Mouse (Mus musculus) brain, embryonic 14.5 days (tissue): ENCODE results near the gene Gbgt1. TPM values are rescaled to one million over a fixed set of nuclear protein-coding genes. Genes with fewer than 3 reads are reported as not detected.

Experiments used
- DNase-seq: peaks from one replicate; pipeline ENCODE4 v3.0.0-alpha.2; 2011; ENCODE audit warnings: low read depth
- CTCF ChIP-seq: fragments of 200-500 bp; IDR thresholded peaks from 2 replicates; pipeline ENCODE4 v1.5.1; 2012; ENCODE audit warnings: inconsistent platforms, mild to moderate bottlenecking, moderate library complexity, borderline replicate concordance; ENCODE audit not compliant: insufficient read depth, insufficient read length; ENCODE audit errors: extremely low read depth
- POLR2A ChIP-seq: fragments of 200-500 bp; IDR thresholded peaks from 2 replicates; pipeline ENCODE4 v1.6.1; 2012; ENCODE audit warnings: mild to moderate bottlenecking, inconsistent platforms, borderline replicate concordance; ENCODE audit not compliant: poor library complexity, insufficient read depth, insufficient read length, severe bottlenecking; ENCODE audit errors: extremely low read depth
- polyA plus RNA-seq: library from polyadenylated mRNA; depleted of rRNA; stranded (reverse); fragments of >200 nt; gene quantifications from 2 replicates; pipeline ENCODE4 v1.2.3, GENCODE M21; 2012; rRNA removed

Gene Gbgt1
- polyA plus RNA-seq, 1 experiment: 1.8 TPM

DNA sequence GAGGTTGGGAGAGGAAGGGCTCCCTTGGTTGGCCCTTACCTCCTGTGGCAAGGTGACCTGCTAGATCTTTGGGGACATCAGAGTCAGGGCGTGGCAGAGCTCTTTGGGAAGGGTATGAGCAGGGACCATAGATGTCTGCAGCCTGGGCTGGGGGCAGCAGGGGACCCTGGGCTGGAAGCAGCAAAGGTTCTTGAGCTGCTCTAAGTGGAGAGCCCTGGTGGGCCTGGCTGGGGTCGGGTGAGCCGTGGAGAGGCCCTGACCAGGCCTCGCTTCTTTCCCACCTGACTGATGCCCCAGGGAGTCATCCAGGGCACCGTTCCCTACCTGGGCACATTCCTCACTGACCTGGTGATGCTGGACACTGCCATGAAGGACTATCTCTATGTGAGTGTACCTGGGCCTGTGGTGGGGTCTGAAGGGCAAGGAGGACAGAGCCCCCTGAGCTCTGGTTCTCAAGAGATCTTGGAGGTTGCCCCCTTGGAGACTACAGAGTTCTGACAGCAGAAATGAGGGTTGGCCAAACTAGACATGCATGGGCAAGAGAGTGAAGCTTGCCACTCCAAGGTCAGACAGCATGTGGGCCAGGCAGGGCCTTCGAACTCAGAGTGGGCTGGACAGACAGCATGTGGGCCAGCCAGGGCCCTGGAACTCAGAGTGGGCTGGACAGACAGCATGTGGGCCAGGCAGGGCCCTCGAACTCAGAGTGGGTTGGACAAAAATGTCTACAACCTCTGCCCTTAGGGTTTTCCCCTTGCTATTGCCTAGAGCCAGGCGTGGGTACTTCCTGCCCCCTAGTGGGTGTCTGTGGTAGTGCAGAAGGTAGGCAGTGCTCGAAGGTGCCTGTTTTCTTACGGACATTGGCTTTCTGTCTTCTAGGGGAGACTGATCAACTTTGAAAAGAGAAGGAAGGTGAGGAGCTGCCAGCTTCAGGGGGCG is 50.8 kb downstream of the Gbgt1 start:
- peak; percentile 82 for DNase-seq
- TF ChIP-seq POLR2A: no peak
- TF ChIP-seq CTCF: peak; percentile 91

- TF ChIP-seq CTCF (no peak), POLR2A (no peak)
- DNase-seq: no peak
Measured at GRCm38 (mm10) chr2:28549157-28549556, 52.5 kb downstream of the Gbgt1 start.

- DNase-seq: no peak
- TF ChIP-seq CTCF (no peak), POLR2A (no peak)
Measured at GRCm38 (mm10) chr2:28552301-28552700, 55.6 kb downstream of the Gbgt1 start.

Other genes with a start within 250 kb of the Gbgt1 start
- 18.9 and 28.3 TPM in 2 replicates for gene Ppp1r26, start 50.1 kb upstream of the Gbgt1 start, polyA plus RNA-seq
- gene 1700007K13Rik, start 30.6 kb upstream of the Gbgt1 start, polyA plus RNA-seq: 1.3 and 2.1 TPM in 2 replicates
- gene Mrps2, start 28.8 kb upstream of the Gbgt1 start, polyA plus RNA-seq: 50.3 and 61.5 TPM in 2 replicates
- gene Gm10134, start 9.2 kb downstream of the Gbgt1 start, polyA plus RNA-seq: 0.37 TPM in 1 of 2 replicates, not detected in the other
- gene Ralgds, start 16.2 kb downstream of the Gbgt1 start, polyA plus RNA-seq: 179 and 191 TPM in 2 replicates
- 0.10 and 0.14 TPM in 2 replicates for gene Cel, start 66.5 kb downstream of the Gbgt1 start, polyA plus RNA-seq
- 45.9 and 51.4 TPM in 2 replicates for gene Gtf3c5, start 86.9 kb downstream of the Gbgt1 start, polyA plus RNA-seq
- gene Gfi1b, start 125.1 kb downstream of the Gbgt1 start, polyA plus RNA-seq: 0.09 and 0.33 TPM in 2 replicates
- gene Tsc1, start 144.3 kb downstream of the Gbgt1 start, polyA plus RNA-seq: 35.8 and 40.6 TPM in 2 replicates
- 1.5 and 2.4 TPM in 2 replicates for gene Spaca9, start 202.8 kb downstream of the Gbgt1 start, polyA plus RNA-seq
- gene Ak8, start 203.3 kb downstream of the Gbgt1 start, polyA plus RNA-seq: 1.3 and 1.5 TPM in 2 replicates